Mouse (Mus musculus) bone marrow, adult 2 months (tissue): ENCODE measurements around the gene Cdc40.

Experiments used
- CTCF ChIP-seq: fragments of 200-500 bp; IDR thresholded peaks from 2 replicates; pipeline ENCODE4 v1.5.1; 2011; ENCODE audit warnings: low read length, control low read depth; ENCODE audit not compliant: control insufficient read depth, insufficient read depth
- POLR2A ChIP-seq: fragments of 200-500 bp; IDR thresholded peaks from 2 replicates; pipeline ENCODE4 v1.6.1; 2011; ENCODE audit warnings: low read depth, mild to moderate bottlenecking, control low read depth, low read length, borderline replicate concordance; ENCODE audit not compliant: control insufficient read depth

DNA sequence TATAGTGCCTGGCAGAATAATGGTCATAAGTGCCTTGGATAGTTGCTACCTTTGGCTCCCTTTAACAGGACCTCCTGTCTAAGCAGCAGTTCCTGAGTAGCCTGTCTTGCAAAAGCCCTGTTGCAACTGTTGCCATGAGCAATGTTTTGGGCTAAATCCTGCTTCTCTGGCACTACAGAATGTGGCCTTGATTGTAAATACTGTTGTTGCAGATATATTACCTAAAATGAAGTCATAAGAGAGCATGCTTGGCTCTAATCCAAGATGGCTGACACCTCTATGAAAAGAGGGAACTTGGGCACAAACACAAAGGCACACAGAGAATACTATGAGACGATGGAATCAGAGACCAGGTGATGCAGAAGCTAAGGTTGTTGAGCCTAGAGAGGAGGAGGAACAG is 77.9 kb downstream of the Cdc40 start:
- no peak for TF ChIP-seq POLR2A
- no peak for TF ChIP-seq CTCF
